Mouse (Mus musculus) thymus, postnatal 14 days (tissue): ENCODE measurements at regions not wholly inside any gene's neighbourhood (a gene's known extent, or its start where the extent isn't known, plus 50 kb on each side); places are given as distances from the start of the nearest gene placed in this dataset.
"Not testable (repeated sequence)": the region's sequence is repeated elsewhere in the genome, so short reads cannot be mapped to it uniquely, and the experiment has no call there.

Experiments used
- DNase-seq: peaks from one replicate; pipeline ENCODE4 v3.0.0; 2021

DNA sequence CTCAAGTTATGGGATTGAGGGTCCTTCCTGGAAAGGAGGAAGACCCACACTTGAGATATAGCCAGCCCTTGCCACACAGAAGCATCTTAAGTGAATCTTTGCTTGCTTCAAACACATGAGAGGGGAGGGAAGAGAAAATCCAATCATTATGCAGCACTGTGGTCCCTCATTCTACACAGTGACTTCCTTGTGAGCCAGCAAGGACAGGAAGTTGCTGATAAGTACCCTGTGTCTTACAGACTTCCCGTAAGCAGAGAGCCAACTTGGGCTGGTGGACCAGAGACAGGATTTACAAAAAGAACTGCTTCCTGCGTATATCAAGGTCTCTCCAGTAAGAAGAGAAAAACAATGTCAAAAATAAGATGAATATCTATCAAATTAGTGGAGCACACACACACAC, 78.1 kb upstream of the Xcl1 start:
- DNase-seq, result no peak

DNA sequence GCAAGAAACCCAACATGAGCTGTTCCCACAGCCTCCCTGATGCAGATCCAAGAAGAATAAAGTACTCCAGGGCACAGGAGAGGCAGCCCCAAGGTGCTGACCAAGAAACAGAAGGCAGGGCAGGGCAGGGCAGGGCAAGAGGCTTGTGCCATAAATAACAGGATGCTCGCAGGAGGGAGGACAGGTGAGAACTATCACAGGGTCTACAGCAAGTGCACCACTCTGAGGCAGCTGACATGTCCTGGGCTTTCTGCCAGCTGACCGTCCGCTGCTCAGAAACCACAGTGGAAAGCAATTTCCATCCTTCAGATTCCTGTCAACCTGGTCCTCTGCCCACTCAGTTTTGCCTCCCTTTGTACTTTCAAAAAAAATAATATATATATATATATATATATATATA, 77.0 kb upstream of the Xcl1 start:
- no peak for DNase-seq

DNA sequence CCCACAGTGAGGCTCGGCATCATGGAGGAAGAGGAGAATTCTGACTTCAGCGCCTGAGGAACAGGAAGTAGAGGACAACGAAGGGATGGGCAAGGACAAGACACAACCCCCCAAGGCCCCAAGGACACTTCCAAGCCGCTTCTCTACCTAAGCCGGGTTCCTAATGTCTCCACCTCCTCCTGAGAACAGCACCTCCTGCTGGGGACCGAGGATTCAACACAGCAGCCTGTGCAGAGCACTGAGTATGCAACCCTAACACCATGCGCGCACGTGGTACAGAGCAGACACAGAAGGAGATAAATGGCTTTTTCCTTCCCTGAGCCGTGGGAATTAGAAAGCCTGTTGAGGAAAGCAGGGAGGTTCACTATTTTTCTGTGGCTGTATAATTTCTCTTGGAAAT, 64.2 kb upstream of the Xcl1 start:
- DNase-seq, result peak; percentile 59

DNA sequence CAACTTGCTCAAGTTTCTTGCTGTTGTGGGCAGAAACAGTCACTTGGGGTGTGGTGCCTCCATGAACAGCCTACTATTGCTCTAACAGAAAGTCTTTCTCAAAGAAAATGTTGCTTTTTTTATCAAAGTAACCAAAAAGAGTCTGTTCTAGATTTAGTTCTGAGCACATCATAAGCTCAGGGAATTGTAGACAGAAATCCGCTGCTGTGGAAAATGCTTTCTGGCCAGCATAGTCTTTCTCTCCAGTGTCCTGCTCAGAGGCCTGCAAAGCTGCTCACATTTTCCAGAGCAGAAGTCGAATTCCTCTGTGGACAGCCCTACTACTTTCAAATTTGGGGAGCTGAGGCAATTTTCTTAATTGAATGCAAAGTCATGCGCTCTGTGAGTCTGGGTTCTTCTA, 63.3 kb upstream of the Xcl1 start:
- no peak for DNase-seq

DNA sequence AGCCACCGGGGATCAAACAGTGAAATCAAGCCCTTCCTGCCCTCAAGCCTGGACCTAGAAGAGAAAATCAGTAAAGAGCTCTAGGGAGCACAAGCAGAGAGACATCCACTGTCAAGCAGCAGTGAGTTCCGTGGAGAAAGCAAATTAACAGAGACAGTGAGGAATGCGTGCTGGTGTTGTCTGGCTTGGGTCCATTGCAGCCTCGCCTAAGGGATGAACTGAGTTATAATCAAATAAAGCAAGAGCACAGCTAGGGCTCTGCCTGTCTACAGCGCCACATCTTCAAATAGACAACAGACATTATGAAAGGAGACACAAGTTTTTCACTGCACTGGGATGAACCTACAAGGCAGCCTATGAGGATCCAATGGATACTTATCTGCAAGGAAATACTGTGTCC, 62.3 kb upstream of the Xcl1 start:
- DNase-seq, result no peak

DNA sequence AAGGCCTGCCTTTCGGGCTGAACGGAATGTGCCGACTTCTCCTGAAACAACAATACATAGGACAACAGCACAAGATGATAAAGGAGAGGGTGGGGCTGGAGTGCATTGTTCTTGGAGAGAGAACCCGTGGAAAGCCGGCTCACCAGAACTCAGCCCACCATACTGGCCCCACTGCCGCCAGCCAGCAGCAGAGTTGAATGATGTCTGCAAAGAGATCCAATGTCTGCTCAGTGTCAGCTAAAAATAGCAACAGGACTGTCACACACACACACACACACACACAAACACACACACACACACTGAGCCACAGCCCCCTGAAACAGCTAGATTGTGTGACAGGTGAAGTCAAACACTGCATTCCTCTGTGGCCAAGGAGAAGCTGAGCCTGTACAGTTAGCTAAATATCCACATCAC, 58.9 kb upstream of the Xcl1 start:
- no peak for DNase-seq

DNA sequence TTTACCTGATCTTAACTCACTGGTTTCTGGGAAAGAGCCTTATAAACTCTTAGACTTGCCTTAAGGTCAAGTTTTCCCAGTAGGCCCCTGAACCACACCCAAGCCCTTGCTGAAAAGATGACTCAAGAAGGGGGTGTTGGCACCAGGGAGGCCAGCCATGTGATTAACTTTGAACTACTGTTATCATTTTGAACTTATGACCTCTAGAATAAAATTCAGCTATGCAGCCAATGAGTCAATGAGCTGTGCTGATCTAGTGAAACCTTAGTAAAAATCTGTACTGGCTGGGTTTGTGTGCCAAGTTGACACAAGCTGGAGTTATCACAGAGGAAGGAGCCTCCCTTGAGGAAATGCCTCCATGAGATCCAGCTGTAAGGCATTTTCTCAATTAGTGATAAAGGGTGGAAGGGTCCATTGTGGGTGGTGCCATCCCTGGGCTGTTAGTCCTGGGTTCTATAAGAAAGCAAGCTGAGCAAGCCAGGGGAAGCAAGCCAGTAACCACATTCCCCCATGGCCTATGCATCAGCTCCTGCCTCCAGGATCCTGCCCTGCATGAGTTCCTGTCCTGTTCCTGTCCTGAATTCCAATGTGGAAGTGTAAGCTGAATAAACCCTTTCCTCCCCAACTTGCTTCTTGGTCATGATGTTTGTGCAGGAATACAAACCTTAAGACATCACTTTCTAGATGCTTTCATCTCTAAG, 58.0 kb upstream of the Xcl1 start:
- DNase-seq, result not testable (repeated sequence)

DNA sequence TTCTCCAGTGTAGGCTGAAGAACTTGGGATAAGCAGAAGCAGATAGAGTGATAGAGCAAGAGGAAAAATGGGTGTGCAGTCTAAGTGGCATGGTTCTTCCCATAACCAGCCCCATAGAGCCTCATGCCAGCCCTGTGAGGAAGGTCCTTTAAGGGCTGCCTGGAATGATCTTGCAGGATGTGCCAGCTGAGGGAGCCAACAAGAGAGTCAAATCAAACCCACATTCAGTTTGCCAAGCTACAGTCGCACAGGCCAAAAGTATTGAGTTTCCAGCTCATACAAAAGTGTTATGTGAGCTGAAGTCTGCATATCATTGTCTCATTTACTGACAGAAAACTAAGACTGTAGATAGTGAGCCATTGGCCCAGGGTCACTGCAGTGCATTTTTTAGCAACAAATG, 53.7 kb upstream of the Xcl1 start:
- no peak for DNase-seq

DNA sequence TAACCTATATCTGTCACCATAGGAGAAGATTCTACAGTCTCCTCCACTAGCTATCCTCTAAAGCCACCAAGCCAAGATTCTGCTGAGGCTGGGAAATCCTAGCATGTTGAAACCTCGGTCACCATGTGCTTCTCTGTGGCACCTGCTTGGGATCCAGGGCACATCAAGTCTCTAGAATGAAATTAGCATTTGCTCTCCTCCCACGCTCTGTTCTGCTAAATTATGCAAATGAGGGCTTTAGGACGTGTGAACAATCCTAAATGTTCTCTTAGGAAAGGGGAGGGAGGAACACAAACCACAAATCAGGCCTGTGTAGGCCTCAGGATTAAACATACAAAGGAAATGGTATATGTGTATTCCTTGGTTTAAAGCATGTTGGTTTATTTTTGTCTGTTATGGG, 52.9 kb upstream of the Xcl1 start:
- no peak for DNase-seq

DNA sequence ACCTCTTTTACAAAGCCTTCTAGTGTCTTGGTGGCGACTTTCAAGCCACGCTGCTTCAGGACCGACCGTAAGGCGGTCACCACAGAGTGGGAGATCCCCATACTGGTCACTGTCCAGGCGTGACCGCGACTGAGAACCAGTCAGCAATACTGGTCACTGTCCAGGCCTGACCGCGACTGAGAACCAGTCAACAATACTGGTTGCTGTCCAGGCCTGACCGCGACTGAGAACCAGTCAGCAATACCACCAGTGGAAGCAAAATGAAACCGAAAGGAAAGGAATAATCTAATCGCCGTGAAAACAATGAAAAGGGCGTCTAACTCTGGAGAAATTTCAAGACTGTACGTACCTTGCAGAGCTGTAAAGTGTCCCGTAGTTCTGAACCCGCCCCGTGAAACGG, 50.2 kb upstream of the Xcl1 start:
- not testable (repeated sequence) for DNase-seq
